Mouse (Mus musculus): ENCODE measurements around the gene Pomgnt2.

The Pomgnt2 gene

DNA sequence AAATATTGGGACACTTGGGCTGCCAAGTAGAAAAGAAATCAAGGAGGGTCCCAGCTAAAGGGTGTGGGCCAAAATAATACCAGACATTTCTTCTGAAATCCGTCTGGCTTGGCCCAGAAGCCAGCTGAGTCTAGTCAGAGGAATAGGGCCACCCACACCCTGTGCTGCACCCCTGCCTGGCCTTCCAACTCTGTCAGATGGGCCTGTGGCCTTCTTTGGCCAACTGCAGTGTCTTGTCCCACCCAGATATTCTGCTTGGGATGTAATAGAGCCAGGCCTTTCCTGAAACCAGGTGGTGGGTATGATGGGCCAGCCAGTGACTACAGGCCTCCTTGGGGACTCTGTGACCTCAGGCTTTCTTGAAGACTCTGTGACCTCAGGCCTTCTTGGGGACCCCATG lies 23.7 kb downstream of the Pomgnt2 start:
- no peak for DNase-seq (ENCODE audit: low read depth, low spot score)

DNA sequence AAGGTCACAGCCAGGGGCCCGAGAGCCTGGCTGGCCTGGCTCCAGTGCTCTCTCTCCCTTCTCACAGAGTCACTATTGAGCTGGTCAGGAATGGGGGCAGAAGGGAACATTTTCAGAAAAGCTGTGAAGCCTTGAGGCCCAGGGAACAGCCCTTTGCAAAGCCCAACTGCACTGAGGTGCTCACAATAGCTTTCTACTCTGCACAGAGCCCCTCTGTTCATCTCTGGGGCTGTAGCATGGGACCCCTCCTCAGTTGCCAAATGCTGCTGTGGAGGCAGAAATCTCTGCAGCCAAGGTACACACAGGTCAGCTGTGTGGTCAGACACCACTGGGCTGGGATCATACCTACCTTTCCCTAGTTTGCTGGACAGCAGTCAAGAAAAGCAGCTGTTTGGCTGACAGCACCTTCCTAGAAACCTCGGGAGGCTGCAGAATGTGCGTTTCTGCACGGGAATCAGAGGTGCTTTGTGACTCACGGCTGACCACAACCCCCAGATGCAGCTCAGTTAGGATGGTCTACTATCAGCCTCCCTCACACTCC lies 27.0 kb downstream of the Pomgnt2 start:
- DNase-seq (ENCODE audit: low read depth, low spot score), result no peak

DNA sequence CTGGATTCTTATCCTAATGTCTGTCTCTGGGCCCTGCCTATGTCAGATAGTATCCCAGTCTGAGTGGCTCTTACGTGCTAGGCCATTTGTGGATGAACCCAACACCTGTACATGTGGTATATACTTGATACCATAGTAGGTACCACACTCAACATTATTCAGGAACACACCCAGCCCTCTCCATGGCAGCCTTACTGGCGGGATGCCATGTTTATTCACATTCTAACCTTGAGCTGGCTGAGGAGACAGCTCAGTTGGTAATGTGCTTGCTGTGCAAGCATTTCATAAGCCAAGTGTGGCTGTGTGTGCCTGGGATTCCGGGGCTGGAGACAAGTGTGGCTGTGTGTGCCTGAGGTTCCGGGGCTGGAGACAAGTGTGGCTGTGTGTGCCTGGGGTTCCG lies 28.7 kb downstream of the Pomgnt2 start:
- no peak for DNase-seq (ENCODE audit: low read depth, low spot score)

DNA sequence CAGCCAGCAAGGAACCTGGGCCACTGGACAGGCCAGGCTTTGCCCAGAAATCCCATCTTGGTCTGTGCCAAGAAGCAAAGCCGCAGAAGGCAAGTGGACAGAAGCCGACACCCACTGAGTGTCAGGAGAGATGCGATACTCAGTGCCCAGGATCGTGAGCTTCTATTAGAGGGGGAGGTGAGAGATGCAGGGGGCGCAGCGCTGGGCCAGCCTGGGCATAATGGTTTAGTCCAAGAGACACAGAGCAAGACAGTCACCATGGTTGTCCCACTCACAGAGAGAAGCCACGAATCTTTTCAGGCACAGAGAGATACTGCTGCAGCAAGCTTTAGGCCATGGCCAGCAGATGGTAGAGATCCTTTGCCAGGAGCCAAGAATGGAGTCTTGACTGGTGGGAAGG lies 32.0 kb downstream of the Pomgnt2 start:
- no peak for DNase-seq (ENCODE audit: low read depth, low spot score)

DNA sequence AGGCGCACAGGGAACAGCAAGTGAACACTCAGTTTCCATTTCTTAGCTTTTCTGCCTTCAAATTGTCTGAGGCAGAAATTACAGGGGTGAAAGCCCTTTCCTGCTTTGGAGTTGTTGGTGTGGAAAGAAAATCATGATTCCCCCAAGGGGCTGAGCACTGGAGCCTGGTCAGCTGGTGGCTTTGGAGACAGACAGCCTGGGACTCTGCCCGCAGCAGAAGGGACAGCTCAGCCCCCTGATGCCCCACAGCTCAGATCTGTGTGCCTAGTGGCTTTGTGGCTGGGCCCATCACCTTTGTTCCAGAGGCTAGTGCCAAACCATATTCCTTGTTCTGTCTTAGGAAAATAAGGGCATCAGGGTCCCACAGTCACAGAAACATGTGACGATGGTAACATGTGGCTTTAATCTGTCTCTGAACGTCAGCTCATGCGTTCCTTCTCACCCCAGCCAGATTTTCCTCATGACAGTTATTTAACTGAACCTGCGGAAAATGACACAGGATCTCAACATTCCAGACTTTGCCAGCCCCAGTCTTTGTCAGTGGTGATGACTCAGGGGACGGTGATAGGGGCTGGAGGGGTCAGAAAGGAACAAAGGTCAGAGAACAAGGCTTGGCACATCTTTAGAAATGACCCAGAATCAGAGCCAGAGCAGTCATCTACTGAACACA lies 36.8 kb downstream of the Pomgnt2 start:
- DNase-seq (ENCODE audit: low read depth, low spot score), result no peak

DNA sequence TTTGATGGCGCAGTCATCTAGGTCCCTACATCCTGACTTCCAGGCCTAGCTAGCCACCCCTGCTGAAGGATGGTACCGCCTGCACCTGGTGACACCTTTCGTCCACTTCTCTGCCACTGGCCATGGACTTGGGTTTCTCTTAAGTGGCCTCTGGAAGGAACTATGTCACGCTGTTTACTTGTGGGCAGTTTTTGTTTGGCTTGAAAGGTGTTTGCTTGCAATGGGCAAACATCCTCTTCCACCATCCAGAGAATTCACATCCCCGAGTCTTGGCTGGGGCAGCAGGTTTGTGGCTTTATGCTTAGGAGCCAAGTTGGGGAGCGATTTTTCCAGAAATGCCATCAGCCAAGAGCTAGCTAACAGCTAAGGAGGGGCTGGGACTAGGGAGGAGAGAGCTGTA lies 44.3 kb downstream of the Pomgnt2 start:
- DNase-seq (ENCODE audit: low read depth, low spot score), result no peak

DNA sequence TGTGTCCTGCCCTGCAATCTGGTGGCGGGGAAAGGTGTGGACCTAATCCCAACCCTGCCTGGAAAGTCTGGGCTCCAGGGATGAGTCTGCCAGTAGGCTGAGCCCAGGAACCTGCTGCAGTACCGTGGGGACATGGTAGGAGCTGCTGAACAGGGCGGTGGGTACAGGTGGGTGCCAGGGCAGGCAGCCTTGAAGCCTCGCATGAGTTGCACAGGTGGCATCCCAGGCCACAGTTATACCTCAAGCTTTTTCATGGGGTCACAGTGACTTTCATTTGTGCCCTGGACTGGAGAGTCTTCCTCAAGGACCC lies 45.8 kb downstream of the Pomgnt2 start:
- no peak for DNase-seq (ENCODE audit: low read depth, low spot score)

DNA sequence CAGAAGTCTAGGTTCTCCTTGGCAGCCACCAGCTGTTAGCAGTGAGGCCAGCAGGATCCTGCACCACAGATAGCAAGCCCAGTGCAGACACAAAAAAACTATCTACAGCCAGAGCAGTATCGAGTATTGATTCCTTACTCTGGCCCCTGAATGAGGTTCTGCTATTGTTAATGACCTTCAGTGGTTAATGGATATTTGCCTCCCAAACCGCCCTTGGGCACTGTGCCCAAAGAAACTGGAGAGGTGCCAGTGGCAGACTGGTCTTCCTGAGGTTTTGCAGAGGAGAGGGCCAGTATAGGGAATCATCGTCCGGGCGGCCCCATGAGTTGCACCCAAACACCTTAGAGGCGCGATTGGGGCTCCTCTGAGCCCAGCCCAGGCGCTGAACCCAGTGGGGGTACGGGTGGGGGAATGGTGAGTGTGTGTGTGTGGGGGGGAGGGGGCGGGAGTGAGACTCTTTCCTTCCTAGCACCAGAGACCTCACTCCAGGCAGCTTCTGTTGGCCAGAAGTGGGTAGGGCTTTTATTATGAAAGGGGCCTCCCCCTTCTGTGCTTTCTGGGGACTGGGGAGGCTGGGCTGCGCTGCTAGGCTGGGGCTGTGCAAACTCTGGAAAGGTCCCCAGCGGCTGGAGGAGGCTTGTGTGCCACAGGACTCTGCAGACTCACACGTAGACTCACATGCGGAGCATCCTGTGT lies 46.3 kb downstream of the Pomgnt2 start, which contains the start of gene Fam198a:
TSS of gene Fam198a (plus strand) at position 571 of the 696 bp plus-strand sequence.
- no peak for DNase-seq (ENCODE audit: low read depth, low spot score)

DNA sequence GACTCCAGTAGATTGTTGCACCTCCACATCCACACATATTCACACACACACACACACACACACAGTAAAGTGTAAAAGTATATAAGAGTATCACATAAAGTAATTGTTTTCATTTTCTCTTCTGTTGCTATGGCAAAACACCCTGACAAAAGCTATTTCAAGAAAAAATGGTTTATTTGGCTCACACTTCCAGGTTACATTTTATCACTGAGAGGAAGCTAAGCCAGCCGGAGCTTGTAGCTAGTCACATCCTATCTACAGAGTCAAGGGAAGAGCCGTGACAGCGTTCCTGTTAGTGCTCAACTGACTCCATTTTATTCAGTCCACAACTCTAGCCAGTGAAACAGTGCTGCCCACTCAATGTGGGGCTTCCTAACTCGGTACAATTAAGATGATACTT lies 48.5 kb downstream of the Pomgnt2 start:
- no peak for DNase-seq (ENCODE audit: low read depth, low spot score)

DNA sequence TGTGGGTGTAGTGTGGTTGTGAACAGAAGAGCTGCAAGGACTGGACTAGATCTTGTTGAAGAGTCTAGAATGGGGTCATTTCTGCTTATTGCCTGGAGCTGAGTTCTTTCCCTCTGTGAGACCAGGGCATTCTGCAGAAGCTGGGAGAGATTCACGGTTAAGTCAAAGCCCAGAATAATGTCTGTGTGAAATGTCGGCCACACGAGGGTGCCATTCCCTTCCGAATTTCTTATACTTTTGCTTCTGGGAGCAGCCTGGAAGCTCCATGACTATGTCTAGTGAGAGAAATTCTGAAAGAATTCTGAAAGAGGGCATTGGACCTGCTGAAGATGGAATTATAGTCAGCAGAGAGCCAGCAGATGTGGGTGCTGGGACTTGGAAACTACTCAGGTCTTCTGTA lies 49.1 kb downstream of the Pomgnt2 start:
- no peak for DNase-seq (ENCODE audit: low read depth, low spot score)

DNA sequence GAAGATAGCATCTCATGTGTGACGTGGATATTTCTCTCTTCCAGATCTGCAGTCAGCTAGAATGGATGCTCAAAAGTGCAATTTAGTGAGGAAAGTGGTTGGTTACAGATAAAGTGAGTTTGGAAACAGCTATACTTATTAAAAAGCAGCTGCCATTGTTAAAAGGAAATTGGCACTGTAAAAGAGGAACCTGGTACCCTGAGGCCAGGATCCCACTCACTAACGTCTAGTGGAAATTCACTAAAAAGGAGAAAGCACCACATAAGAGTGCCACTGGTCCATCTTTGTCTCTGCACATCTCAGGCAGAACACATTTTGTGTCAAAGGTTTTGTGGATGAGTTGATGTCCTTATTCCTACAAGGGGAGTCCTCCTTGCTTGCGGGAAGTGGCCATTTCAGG lies 53.3 kb downstream of the Pomgnt2 start:
- no peak for DNase-seq (ENCODE audit: low read depth, low spot score)

DNA sequence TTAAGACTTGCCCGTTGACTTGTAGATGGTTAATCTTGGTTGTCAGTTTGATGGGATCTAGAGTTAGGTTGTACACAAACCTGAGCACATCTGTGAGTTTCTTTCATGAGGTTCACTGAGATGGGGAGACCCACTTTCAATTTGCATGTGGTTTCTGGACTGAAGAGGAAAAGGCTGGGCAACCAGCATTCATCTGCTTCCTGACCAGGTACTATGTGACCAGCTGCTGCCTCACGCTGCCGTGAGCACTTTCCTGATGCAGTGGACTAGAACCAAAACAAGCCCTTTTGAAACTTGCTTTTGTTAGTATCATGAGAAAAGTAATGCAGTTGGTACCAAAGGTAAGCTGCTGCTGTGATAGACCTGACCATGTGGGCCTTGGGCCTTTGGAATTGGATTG lies 53.9 kb downstream of the Pomgnt2 start:
- DNase-seq (ENCODE audit: low read depth, low spot score), result no peak

DNA sequence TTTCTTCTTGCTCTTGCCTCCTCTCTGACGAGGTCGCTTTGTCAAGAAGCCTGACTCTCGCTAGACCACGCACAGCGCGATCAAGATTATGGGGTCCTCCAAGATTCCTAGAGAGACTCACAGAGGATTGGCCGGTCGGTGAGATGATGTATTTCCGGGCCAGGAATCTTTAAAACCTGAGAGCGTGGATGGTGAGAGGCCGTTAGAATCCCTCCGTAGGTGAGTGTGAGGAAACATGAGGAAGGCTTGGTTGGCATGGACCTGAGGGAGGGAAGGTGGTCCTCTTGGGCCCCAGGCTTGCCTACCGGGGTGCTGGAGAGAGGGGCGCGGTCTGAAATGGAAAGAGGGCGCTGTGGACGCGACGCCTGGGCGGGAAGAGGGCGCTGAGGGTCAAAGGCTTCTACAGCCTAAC lies 59.0 kb downstream of the Pomgnt2 start:
- peak; percentile 40 for DNase-seq (ENCODE audit: low read depth, low spot score)

DNA sequence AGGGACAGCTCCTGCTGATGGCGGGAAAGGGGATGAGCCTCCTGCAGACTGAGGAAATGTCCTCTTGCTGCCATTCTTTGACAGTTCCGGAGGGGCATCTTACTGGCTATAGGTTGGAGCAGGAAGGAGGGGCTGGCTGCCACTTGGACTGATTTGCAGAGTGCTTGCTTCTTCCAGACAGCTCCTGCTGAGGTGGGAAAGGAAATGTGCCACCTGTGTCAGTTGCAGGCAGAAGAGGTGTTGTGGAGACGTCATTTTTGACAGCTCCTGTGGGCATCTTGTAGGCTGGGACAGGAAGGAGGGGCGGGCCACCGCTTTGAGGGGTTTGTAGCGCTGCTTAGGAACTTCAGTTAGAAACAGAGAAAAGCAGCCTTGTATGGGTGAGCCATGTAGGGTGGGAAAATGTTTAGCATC lies 59.5 kb downstream of the Pomgnt2 start:
- DNase-seq (ENCODE audit: low read depth, low spot score), result no peak

DNA sequence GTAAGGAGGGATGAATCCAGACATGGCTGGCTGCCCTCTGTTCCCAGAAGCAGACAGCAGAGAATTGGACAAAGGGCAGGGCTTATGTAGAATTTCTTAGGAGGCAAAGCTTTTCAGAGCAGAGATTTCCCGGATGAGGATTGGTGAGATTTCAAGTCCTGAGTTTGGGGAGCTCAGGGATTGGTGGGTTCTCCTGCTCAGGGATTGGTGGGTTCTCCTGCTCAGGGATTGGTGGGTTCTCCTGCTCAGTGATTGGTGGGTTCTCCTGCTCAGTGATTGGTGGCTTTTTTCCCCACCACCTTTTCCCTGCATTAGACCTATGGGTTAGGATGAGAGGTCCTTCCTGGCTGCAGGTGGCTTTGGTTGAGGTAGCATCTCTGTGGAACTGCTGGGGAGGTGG lies 60.0 kb downstream of the Pomgnt2 start:
- no peak for DNase-seq (ENCODE audit: low read depth, low spot score)

DNA sequence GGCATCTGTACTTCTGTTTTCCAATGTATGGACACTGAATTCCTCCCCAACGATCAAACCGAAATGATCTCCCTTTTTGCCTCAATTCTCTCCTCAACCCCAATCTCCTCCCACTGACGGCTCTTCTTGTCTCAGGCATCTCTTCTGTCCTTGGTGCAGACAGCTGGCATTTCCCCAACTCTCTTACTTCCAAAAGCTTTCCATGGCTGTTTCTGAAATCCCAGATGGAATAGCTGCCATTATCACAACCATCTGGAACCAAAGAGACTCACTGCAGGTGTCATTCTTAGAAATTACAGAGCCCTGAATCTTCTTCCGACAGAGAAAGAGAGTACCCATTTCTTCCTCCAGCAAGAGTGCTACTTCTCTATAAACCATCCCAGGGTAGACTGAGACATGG lies 62.1 kb downstream of the Pomgnt2 start:
- no peak for DNase-seq (ENCODE audit: low read depth, low spot score)

All from embryo, embryonic 11.5 days (tissue).